Mouse (Mus musculus) lung, postnatal 0 days (tissue): ENCODE measurements around the gene Aasdhppt.

Experiments
- CTCF ChIP-seq: IDR thresholded peaks from 2 replicates; pipeline ENCODE4 v1.5.1; 2016; ENCODE audit warnings: antibody characterized with exemption, mild to moderate bottlenecking
- EP300 ChIP-seq: IDR thresholded peaks from 2 replicates; pipeline ENCODE4 v1.6.1; 2016; ENCODE audit warnings: antibody characterized with exemption, mild to moderate bottlenecking, control low read depth

GRCm38 (mm10) chr9:4259074-4259473 lies 50.2 kb downstream of the Aasdhppt start:
- no peak for TF ChIP-seq CTCF
- TF ChIP-seq EP300, result no peak
